Mouse (Mus musculus) lung, postnatal 0 days (tissue): ENCODE measurements around the gene Gpr161.

ENCODE experiments used
- CTCF ChIP-seq: IDR thresholded peaks from 2 replicates; pipeline ENCODE4 v1.5.1; 2016; ENCODE audit warnings: antibody characterized with exemption, mild to moderate bottlenecking
- EP300 ChIP-seq: IDR thresholded peaks from 2 replicates; pipeline ENCODE4 v1.6.1; 2016; ENCODE audit warnings: antibody characterized with exemption, mild to moderate bottlenecking, control low read depth

GRCm38 (mm10) chr1:165288165-165288564, 7.4 kb upstream of the Gpr161 start:
- TF ChIP-seq EP300, result no peak
- TF ChIP-seq CTCF, result no peak
